Comparison of ENCODE assay signal across 8 mouse cellular contexts in the genomic region with DNA sequence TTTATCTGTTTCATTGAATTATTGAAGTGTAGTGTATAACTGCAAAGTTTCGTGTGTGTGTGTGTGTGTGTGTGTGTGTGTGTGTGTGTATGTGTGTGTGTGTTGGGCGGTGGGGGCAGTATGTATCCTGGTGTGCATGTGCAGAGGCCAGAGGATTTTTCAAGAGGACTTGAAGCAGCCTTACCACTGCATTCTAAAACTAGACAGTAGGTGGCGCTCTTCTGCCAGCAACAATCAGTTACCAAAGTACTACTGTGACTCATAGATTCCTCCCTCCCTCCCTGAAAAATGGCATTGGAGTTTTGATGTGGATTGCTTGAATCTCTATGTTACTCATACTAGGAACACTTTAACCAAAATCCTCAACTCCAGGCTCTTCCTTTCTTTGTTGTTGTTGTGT. TPM values are rescaled to one million over a fixed set of nuclear protein-coding genes. Genes with fewer than 3 reads are reported as not detected.
DNase-seq lines count a peak whose midpoint lies in the region; ATAC-seq and TF ChIP-seq lines count a peak whose summit lies in the region.

No protein-coding gene starts in this region.

- no peak for TF ChIP-seq POLR2A in ES-Bruce4 (IDR thresholded peaks at IDR 0.05; ENCODE audit: insufficient read depth, low read length)

- H3K9me3 ChIP-seq in ES-Bruce4 (replicated peaks; ENCODE audit: control insufficient read depth, insufficient read depth, low read length, poor library complexity, severe bottlenecking): no peaks in the 10 kb centered on the region
- no peaks in the 10 kb centered on the region for H3K9me3 ChIP-seq in embryonic facial prominence, embryonic 14.5 days (ENCODE audit: control insufficient read depth, low read length)
- H3K9me3 ChIP-seq in heart, embryonic 15.5 days (replicated peaks): no peaks in the 10 kb centered on the region
- H3K9me3 ChIP-seq in liver, postnatal 0 days (ENCODE audit: low read length): no peaks in the 10 kb centered on the region

- DNase-seq in adrenal gland, postnatal 36 days: peak; percentile 62 to 81
- peak; percentile 88 for DNase-seq in embryonic facial prominence, embryonic 14.5 days (ENCODE audit: low spot score)
- peak; percentile 64 to 77 for DNase-seq in kidney, postnatal 4 days
- DNase-seq in liver, postnatal 0 days: peak; percentile 81
- peak; percentile 91 for DNase-seq in retina, embryonic 14.5 days (ENCODE audit: low spot score)
- DNase-seq in thymus, postnatal 25 days: peak; percentile 78

- H3K4me1 ChIP-seq in ES-Bruce4 (ENCODE audit: control insufficient read depth, insufficient read depth, low read length): no peaks in the 10 kb centered on the region
- no peaks in the 10 kb centered on the region for H3K4me1 ChIP-seq in embryonic facial prominence, embryonic 14.5 days (ENCODE audit: control insufficient read depth, insufficient read depth, low read length)
- peaks cover 8% of the 10 kb centered on the region for H3K4me1 ChIP-seq in heart, embryonic 15.5 days (replicated peaks)
- H3K4me1 ChIP-seq in liver, postnatal 0 days (ENCODE audit: insufficient read depth): no peaks in the 10 kb centered on the region

- peaks cover 9% of the 10 kb centered on the region for H3K36me3 ChIP-seq in ES-Bruce4 (ENCODE audit: control insufficient read depth, insufficient read depth, low read length, poor library complexity, severe bottlenecking)
- peaks cover 45% of the 10 kb centered on the region for H3K36me3 ChIP-seq in embryonic facial prominence, embryonic 14.5 days (ENCODE audit: control insufficient read depth, insufficient read depth, low read length)
- peaks cover 42% of the 10 kb centered on the region for H3K36me3 ChIP-seq in heart, embryonic 15.5 days
- H3K36me3 ChIP-seq in liver, postnatal 0 days (replicated peaks; ENCODE audit: insufficient read depth, low read length): peaks cover 36% of the 10 kb centered on the region

- no peak overlapping the region for H3K9ac ChIP-seq in ES-Bruce4 (ENCODE audit: low read depth, poor library complexity, severe bottlenecking)
- no peak overlapping the region for H3K9ac ChIP-seq in embryonic facial prominence, embryonic 14.5 days (ENCODE audit: low read depth, low read length)
- H3K9ac ChIP-seq in heart, embryonic 15.5 days: no peak overlapping the region
- H3K9ac ChIP-seq in liver, postnatal 0 days (replicated peaks): no peak overlapping the region

- H3K4me2 ChIP-seq in embryonic facial prominence, embryonic 14.5 days (ENCODE audit: low read depth, low read length): no peak overlapping the region
- no peak overlapping the region for H3K4me2 ChIP-seq in heart, embryonic 15.5 days
- no peak overlapping the region for H3K4me2 ChIP-seq in liver, postnatal 0 days (ENCODE audit: low read depth, low read length)

- TF ChIP-seq CTCF in ES-Bruce4 (IDR thresholded peaks at IDR 0.05; ENCODE audit: low read depth, low read length): peak; percentile 50
- TF ChIP-seq CTCF in liver, postnatal 0 days (IDR thresholded peaks at IDR 0.05; ENCODE audit: low read depth): peak; percentile 96

- no peaks in the 10 kb centered on the region for H3K27me3 ChIP-seq in ES-Bruce4 (ENCODE audit: control insufficient read depth, insufficient read depth, low read length, poor library complexity, severe bottlenecking)
- H3K27me3 ChIP-seq in embryonic facial prominence, embryonic 14.5 days (replicated peaks; ENCODE audit: control insufficient read depth, insufficient read depth, low read length): no peaks in the 10 kb centered on the region
- H3K27me3 ChIP-seq in heart, embryonic 15.5 days: no peaks in the 10 kb centered on the region
- H3K27me3 ChIP-seq in liver, postnatal 0 days (ENCODE audit: insufficient read depth, low read length): no peaks in the 10 kb centered on the region

- TF ChIP-seq EP300 in ES-Bruce4 (IDR thresholded peaks at IDR 0.05; ENCODE audit: insufficient read depth, low read depth, low read length): no peak
- peak; percentile 24; the same call in 1 of the 2 replicates for TF ChIP-seq EP300 in liver, postnatal 0 days (IDR thresholded peaks at IDR 0.05; ENCODE audit: low read depth)

- H3K27ac ChIP-seq in ES-Bruce4 (ENCODE audit: insufficient read depth, low read length): no peak overlapping the region
- no peak overlapping the region for H3K27ac ChIP-seq in embryonic facial prominence, embryonic 14.5 days (replicated peaks; ENCODE audit: low read depth, low read length)
- H3K27ac ChIP-seq in heart, embryonic 15.5 days: no peak overlapping the region
- H3K27ac ChIP-seq in liver, postnatal 0 days (ENCODE audit: low read depth): no peak overlapping the region

- WGBS in embryonic facial prominence, embryonic 14.5 days: 12% methylated on average over 3 of the region's 3 CpGs
- WGBS in heart, embryonic 15.5 days: 28% methylated on average over 3 of the region's 3 CpGs
- WGBS in liver, postnatal 0 days (ENCODE audit: insufficient replicate concordance): 9% methylated on average over 3 of the region's 3 CpGs

- H3K4me3 ChIP-seq in ES-Bruce4 (ENCODE audit: low read depth, low read length): no peak overlapping the region
- H3K4me3 ChIP-seq in embryonic facial prominence, embryonic 14.5 days (ENCODE audit: low read depth, low read length): no peak overlapping the region
- no peak overlapping the region for H3K4me3 ChIP-seq in heart, embryonic 15.5 days
- no peak overlapping the region for H3K4me3 ChIP-seq in liver, postnatal 0 days (ENCODE audit: low read depth, low read length)

- peak; percentile 33; the same call in 1 of the 2 replicates for ATAC-seq in embryonic facial prominence, embryonic 14.5 days (ENCODE audit: low read depth)
- 0 out of 2 replicates have a peak, but pooled peaks have one; percentile 39 for ATAC-seq in heart, embryonic 15.5 days (replicated peaks; ENCODE audit: insufficient number of reproducible peaks, insufficient read depth, low FRiP score, low read depth)
- peak; percentile 74 for ATAC-seq in liver, postnatal 0 days

RNA-seq across cellular contexts. Expression of a gene that starts 8.1 kb away (rescaled TPM):
- polyA plus RNA-seq in ES-Bruce4 (2011; ENCODE audit: insufficient read depth, insufficient read length, low read depth, missing spikeins): 61.9 and 66.8 TPM in 2 replicates
- 10 to 100 TPM; 72.0 to 75.1 TPM for total RNA-seq in adrenal gland, postnatal 36 days (2021)
- polyA plus RNA-seq in embryonic facial prominence, embryonic 14.5 days (2014; fragmentation: Nextera tagmentation; extraction: Ambion mirVana): 112 and 113 TPM in 2 replicates
- 99.6 and 102 TPM in 2 replicates for polyA plus RNA-seq in heart, embryonic 15.5 days (2015; fragmentation: Nextera tagmentation; extraction: Ambion mirVana)
- polyA plus RNA-seq in liver, postnatal 0 days (2015; fragmentation: Nextera tagmentation; extraction: Ambion mirVana): 87.7 and 87.9 TPM in 2 replicates

RNA-seq across cellular contexts. Expression of a gene that starts 11.2 kb away (rescaled TPM):
- 45.5 and 50.4 TPM in 2 replicates for polyA plus RNA-seq in ES-Bruce4 (2011; ENCODE audit: insufficient read depth, insufficient read length, low read depth, missing spikeins)
- total RNA-seq in adrenal gland, postnatal 36 days (2021): 10 to 100 TPM; 21.1 to 32.0 TPM
- polyA plus RNA-seq in embryonic facial prominence, embryonic 14.5 days (2014; fragmentation: Nextera tagmentation; extraction: Ambion mirVana): 18.3 and 19.6 TPM in 2 replicates
- polyA plus RNA-seq in heart, embryonic 15.5 days (2015; fragmentation: Nextera tagmentation; extraction: Ambion mirVana): 9.6 and 13.3 TPM in 2 replicates
- 4.2 and 5.3 TPM in 2 replicates for polyA plus RNA-seq in liver, postnatal 0 days (2015; fragmentation: Nextera tagmentation; extraction: Ambion mirVana)

RNA-seq across cellular contexts. Expression of a gene that starts 19.8 kb away (rescaled TPM):
- polyA plus RNA-seq in ES-Bruce4 (2011; ENCODE audit: insufficient read depth, insufficient read length, low read depth, missing spikeins): 9.9 and 10.1 TPM in 2 replicates
- 10 to 100 TPM; 12.8 to 18.9 TPM for total RNA-seq in adrenal gland, postnatal 36 days (2021)
- polyA plus RNA-seq in embryonic facial prominence, embryonic 14.5 days (2014; fragmentation: Nextera tagmentation; extraction: Ambion mirVana): 10.5 and 16.7 TPM in 2 replicates
- 6.4 and 10.1 TPM in 2 replicates for polyA plus RNA-seq in heart, embryonic 15.5 days (2015; fragmentation: Nextera tagmentation; extraction: Ambion mirVana)
- 42.4 and 43.7 TPM in 2 replicates for polyA plus RNA-seq in liver, postnatal 0 days (2015; fragmentation: Nextera tagmentation; extraction: Ambion mirVana)

RNA-seq across cellular contexts. Expression of a gene that starts 19.9 kb away (rescaled TPM):
- 5.4 and 5.6 TPM in 2 replicates for polyA plus RNA-seq in ES-Bruce4 (2011; ENCODE audit: insufficient read depth, insufficient read length, low read depth, missing spikeins)
- 10 to 100 TPM; 13.7 to 18.8 TPM for total RNA-seq in adrenal gland, postnatal 36 days (2021)
- polyA plus RNA-seq in embryonic facial prominence, embryonic 14.5 days (2014; fragmentation: Nextera tagmentation; extraction: Ambion mirVana): 4.4 and 5.7 TPM in 2 replicates
- polyA plus RNA-seq in heart, embryonic 15.5 days (2015; fragmentation: Nextera tagmentation; extraction: Ambion mirVana): 4.2 and 5.7 TPM in 2 replicates
- polyA plus RNA-seq in liver, postnatal 0 days (2015; fragmentation: Nextera tagmentation; extraction: Ambion mirVana): 17.2 and 18.2 TPM in 2 replicates
